Mouse (Mus musculus) urinary bladder, postnatal 25 days (tissue): Measurements from ENCODE around the gene D330045A20Rik.
"Not testable (repeated sequence)": the region's sequence is repeated elsewhere in the genome, so short reads cannot be mapped to it uniquely, and the experiment has no call there.

Experiments
- DNase-seq: peaks from one replicate; pipeline ENCODE4 v3.0.0; 2022; ENCODE audit warnings: low spot score

Gene D330045A20Rik

DNA sequence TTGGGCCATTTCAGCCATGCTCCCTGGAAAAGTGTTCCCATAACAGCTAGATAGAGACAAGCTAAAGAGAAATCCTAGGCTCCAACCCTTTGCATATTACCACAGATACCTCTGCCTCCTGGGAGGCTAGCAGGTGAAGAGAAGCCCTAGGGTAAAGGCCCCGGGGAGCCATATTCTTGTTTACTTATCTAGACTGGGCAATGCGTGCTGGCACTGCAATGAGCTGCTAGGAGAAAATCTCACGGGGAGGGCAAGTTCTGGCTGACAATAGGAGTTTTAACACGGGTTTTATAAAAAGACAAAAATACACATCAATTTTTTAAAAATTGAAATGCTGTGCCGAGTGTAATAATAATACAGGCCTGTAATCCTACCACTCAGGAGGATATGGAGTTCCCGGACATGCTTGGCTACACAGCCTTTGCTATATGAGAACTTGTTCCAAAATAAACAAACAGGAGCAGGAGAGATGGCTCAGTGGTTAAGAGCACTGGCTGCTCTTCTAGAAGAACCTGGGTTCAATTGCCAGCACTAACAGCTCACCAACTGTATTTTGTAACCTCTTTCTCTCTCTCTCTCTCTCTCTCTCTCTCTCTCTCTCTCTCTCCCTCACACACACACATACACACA lies 98.6 kb downstream of the D330045A20Rik start:
- no peak for DNase-seq

DNA sequence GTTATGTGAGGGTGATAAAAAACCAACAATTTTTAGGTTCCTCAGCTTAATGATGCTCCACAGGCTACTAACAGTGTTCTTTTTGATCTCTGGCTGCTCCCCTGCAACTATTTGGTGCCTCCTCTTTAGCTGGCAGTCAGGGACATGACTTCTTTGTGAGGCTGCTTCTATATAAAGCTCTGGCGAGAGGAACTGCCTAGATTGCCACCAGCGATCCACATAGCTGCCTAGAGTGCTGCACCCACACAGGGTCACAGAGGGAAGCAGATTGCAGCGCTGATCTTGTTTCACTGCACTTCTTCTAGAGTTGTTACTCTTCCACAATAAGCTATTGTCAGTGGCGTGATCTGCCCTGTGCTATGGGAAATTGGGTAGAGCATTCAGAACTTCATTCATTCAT lies 103.4 kb downstream of the D330045A20Rik start:
- no peak for DNase-seq

DNA sequence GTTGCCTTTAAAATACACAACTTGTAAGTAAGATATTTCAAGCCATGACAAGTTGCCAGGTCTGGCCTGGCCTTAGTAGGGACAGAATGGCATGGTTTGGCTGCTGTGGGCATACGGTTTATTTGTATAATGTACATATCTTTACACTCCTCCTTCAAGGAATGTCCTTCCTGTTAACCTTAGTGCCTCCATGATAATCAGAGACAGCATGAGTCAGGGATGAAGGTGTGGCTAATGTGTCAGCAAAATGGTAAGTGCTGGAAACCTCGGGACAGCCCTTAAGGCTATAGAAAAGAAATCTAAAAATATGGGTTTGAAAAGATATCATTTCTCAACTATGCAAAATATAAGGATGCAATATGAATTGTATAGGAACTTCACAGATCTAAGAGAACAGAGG lies 106.5 kb downstream of the D330045A20Rik start:
- not testable (repeated sequence) for DNase-seq

DNA sequence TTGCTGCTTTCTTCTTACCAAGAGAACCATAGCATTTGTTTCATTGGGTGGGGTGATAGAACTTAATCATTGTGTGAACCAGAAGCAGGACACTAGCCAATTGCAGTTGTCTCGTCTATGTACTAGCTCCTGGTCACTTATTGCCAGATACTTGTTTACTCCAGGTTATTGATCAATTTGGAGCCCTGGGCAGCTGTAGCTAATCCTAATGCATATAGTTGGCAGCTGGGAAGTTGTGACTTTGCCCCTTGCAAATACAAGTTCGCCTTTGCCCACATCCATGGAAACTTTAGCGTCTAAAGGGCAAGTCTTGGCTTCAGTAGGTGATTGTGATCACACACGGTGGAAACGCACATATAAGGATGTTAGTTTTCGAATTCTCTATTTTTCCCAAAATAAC lies 116.2 kb downstream of the D330045A20Rik start:
- DNase-seq, result no peak
